Mouse (Mus musculus): Measurements from ENCODE around the gene Gm10945. TPM values are rescaled to one million over a fixed set of nuclear protein-coding genes. Genes with fewer than 3 reads are reported as not detected.
A peak's percentile ranks its signal among the peaks of the same experiment; 100 is the strongest.

The Gm10945 gene
- total RNA-seq (2015) (not detected in 2 replicates), total RNA-seq (2017) (not detected in 2 replicates)

GRCm38 (mm10) chr10:6761287-6761811 is at the start of gene Gm10945:
Gm10945 (minus strand) TSS chr10:6761761.
- no peak for ATAC-seq (ENCODE audit: poor library complexity, severe bottlenecking)

- ATAC-seq (ENCODE audit: poor library complexity, severe bottlenecking): no peak
Measured at GRCm38 (mm10) chr10:6790226-6790625, 28.7 kb upstream of the Gm10945 start.

GRCm38 (mm10) chr10:6788517-6789237 is 27.1 kb upstream of the Gm10945 start:
- no peak for ATAC-seq (ENCODE audit: poor library complexity, severe bottlenecking)

GRCm38 (mm10) chr10:6758206-6758605 is 3.4 kb downstream of the Gm10945 start, which contains the start of gene Oprm1:
Oprm1 (plus strand) TSS chr10:6758506.
- ATAC-seq (ENCODE audit: poor library complexity, severe bottlenecking): no peak

- peak; percentile 62 for ATAC-seq (ENCODE audit: poor library complexity, severe bottlenecking)
Measured at GRCm38 (mm10) chr10:6753375-6753774, 8.2 kb downstream of the Gm10945 start.

GRCm38 (mm10) chr10:6728469-6728868 is 33.1 kb downstream of the Gm10945 start:
- no peak for ATAC-seq (ENCODE audit: poor library complexity, severe bottlenecking)

- ATAC-seq (ENCODE audit: poor library complexity, severe bottlenecking): no peak
Measured at GRCm38 (mm10) chr10:6723765-6724164, 37.8 kb downstream of the Gm10945 start.

GRCm38 (mm10) chr10:6717181-6717948 is 44.2 kb downstream of the Gm10945 start:
- ATAC-seq (ENCODE audit: poor library complexity, severe bottlenecking): peak; percentile 56

GRCm38 (mm10) chr10:6705226-6705885 is 56.2 kb downstream of the Gm10945 start:
- ATAC-seq (ENCODE audit: poor library complexity, severe bottlenecking): no peak

GRCm38 (mm10) chr10:6694218-6694850 is 67.2 kb downstream of the Gm10945 start:
- ATAC-seq (ENCODE audit: poor library complexity, severe bottlenecking): peak; percentile 62

Other genes starting within 250 kb of the Gm10945 start
- gene Oprm1, start 3.3 kb downstream of the Gm10945 start, total RNA-seq (2015): not detected in 2 replicates
- not detected in 2 replicates for gene Oprm1, start 3.3 kb downstream of the Gm10945 start, total RNA-seq (2017)

Data from megakaryocyte, adult 5-6 weeks (primary cell).